Mouse (Mus musculus): Measurements from ENCODE around the gene Pstpip1.

Gene Pstpip1

GRCm38 (mm10) chr9:56152482-56153007 lies 62.8 kb downstream of the Pstpip1 start:
- no peak for DNase-seq

GRCm38 (mm10) chr9:56154572-56154971 lies 64.8 kb downstream of the Pstpip1 start:
- DNase-seq = no peak

- no peak for DNase-seq
Measured at GRCm38 (mm10) chr9:56158077-56158476, 68.3 kb downstream of the Pstpip1 start.

- DNase-seq = no peak
Measured at GRCm38 (mm10) chr9:56159456-56159855, 69.7 kb downstream of the Pstpip1 start.

GRCm38 (mm10) chr9:56160341-56161141 lies 70.8 kb downstream of the Pstpip1 start:
- peak; percentile 88 for DNase-seq

- DNase-seq = no peak
Measured at GRCm38 (mm10) chr9:56165377-56165776, 75.6 kb downstream of the Pstpip1 start, which contains the start of gene Tspan3. TSS of gene Tspan3 (minus strand) at chr9:56165477.

GRCm38 (mm10) chr9:56166161-56166560 lies 76.4 kb downstream of the Pstpip1 start:
- DNase-seq = no peak

GRCm38 (mm10) chr9:56167690-56168089 lies 77.9 kb downstream of the Pstpip1 start:
- no peak for DNase-seq

- DNase-seq = no peak
Measured at GRCm38 (mm10) chr9:56175316-56175715, 85.6 kb downstream of the Pstpip1 start.

- no peak for DNase-seq
Measured at GRCm38 (mm10) chr9:56177354-56177753, 87.6 kb downstream of the Pstpip1 start.
